ENCODE assay signal across 8 mouse cellular contexts in genomic region chr19:6278439-6279073, GRCm38 (mm10). TPM values are rescaled to one million over a fixed set of nuclear protein-coding genes. Genes with fewer than 3 reads are reported as not detected.
DNase-seq lines count a peak whose midpoint lies in the region; ATAC-seq and TF ChIP-seq lines count a peak whose summit lies in the region.

No protein-coding gene starts in this region.

- H3K4me3 ChIP-seq in hindbrain, embryonic 10.5 days: peak overlapping the region; percentile 94
- H3K4me3 ChIP-seq in lung, postnatal 0 days (ENCODE audit: low read depth, low read length): peak overlapping the region; percentile 88

- peaks cover 45% of the 10 kb centered on the region for H3K36me3 ChIP-seq in hindbrain, embryonic 10.5 days
- peaks cover 27% of the 10 kb centered on the region; the same call in 1 of the 2 replicates for H3K36me3 ChIP-seq in lung, postnatal 0 days (ENCODE audit: insufficient read depth, low read length)

- peak overlapping the region; percentile 83 for H3K9ac ChIP-seq in lung, postnatal 0 days (replicated peaks; ENCODE audit: low read depth)

- WGBS in hindbrain, embryonic 10.5 days: 46% methylated on average over 6 of the region's 6 CpGs
- 13% methylated on average over 6 of the region's 6 CpGs for WGBS in lung, postnatal 0 days

- no peaks in the 10 kb centered on the region for H3K27me3 ChIP-seq in hindbrain, embryonic 10.5 days (ENCODE audit: insufficient read depth, poor library complexity, severe bottlenecking)
- H3K27me3 ChIP-seq in lung, postnatal 0 days (replicated peaks; ENCODE audit: insufficient read depth, low read length): no peaks in the 10 kb centered on the region

- H3K4me1 ChIP-seq in hindbrain, embryonic 10.5 days (replicated peaks): peaks cover 56% of the 10 kb centered on the region
- peaks cover 26% of the 10 kb centered on the region; the same call in 1 of the 2 replicates for H3K4me1 ChIP-seq in lung, postnatal 0 days (ENCODE audit: insufficient read depth, low read depth, low read length)

- peak overlapping the region; percentile 92 for H3K27ac ChIP-seq in hindbrain, embryonic 10.5 days
- peak overlapping the region; percentile 94 for H3K27ac ChIP-seq in lung, postnatal 0 days (ENCODE audit: low read length)

- TF ChIP-seq CTCF in lung, postnatal 0 days (IDR thresholded peaks at IDR 0.05): peak; percentile 16; the same call in 1 of the 2 replicates

- no peak; the same call in 1 of the 2 replicates for ATAC-seq in lung, postnatal 0 days

- no peaks in the 10 kb centered on the region for H3K9me3 ChIP-seq in hindbrain, embryonic 10.5 days
- no peaks in the 10 kb centered on the region for H3K9me3 ChIP-seq in lung, postnatal 0 days (ENCODE audit: low read length)

- TF ChIP-seq EP300 in lung, postnatal 0 days (IDR thresholded peaks at IDR 0.05): no peak

- DNase-seq in cerebellum, adult 11-12 months: peak; percentile 58
- no peak for DNase-seq in cerebellum, adult 18-20 months
- DNase-seq in A20 (ENCODE audit: low read depth, low spot score): peak; percentile 53
- DNase-seq in hindbrain, embryonic 10.5 days (ENCODE audit: low spot score): no peak
- peak; percentile 64 for DNase-seq in lung, postnatal 0 days (ENCODE audit: low spot score)
- DNase-seq in urinary bladder, postnatal 14 days (ENCODE audit: low spot score): no peak
- DNase-seq in natural killer cell, adult 2 months (ENCODE audit: low spot score in 2 of 2): no peak
- DNase-seq in frontal cortex, adult 2 months (ENCODE audit: extremely low spot score in 1 of 2, low spot score in 1 of 2): no peak

- H3K4me2 ChIP-seq in lung, postnatal 0 days (replicated peaks; ENCODE audit: low read depth, low read length): peak overlapping the region; percentile 81

RNA-seq across cellular contexts. Expression of gene Ehd1, which starts 2.0 kb away (rescaled TPM):
- polyA plus RNA-seq in hindbrain, embryonic 10.5 days (2016; fragmentation: Nextera tagmentation; extraction: Ambion mirVana): 87.8 and 103 TPM in 2 replicates
- 115 and 119 TPM in 2 replicates for polyA plus RNA-seq in lung, postnatal 0 days (2015; fragmentation: Nextera tagmentation; extraction: Ambion mirVana)
- 48.4 and 49.3 TPM in 2 replicates for polyA plus RNA-seq in frontal cortex, adult 2 months (2012; rRNA removed)

RNA-seq across cellular contexts. Expression of gene Cdc42bpg, which starts 27.7 kb away (rescaled TPM):
- 0.29 and 0.37 TPM in 2 replicates for polyA plus RNA-seq in hindbrain, embryonic 10.5 days (2016; fragmentation: Nextera tagmentation; extraction: Ambion mirVana)
- 2.8 and 3.2 TPM in 2 replicates for polyA plus RNA-seq in lung, postnatal 0 days (2015; fragmentation: Nextera tagmentation; extraction: Ambion mirVana)
- 3.2 and 3.3 TPM in 2 replicates for polyA plus RNA-seq in frontal cortex, adult 2 months (2012; rRNA removed)

RNA-seq across cellular contexts. Expression of gene Atg2a, which starts 37.1 kb away (rescaled TPM):
- polyA plus RNA-seq in hindbrain, embryonic 10.5 days (2016; fragmentation: Nextera tagmentation; extraction: Ambion mirVana): 10.3 and 14.9 TPM in 2 replicates
- 5.1 and 5.9 TPM in 2 replicates for polyA plus RNA-seq in lung, postnatal 0 days (2015; fragmentation: Nextera tagmentation; extraction: Ambion mirVana)
- polyA plus RNA-seq in frontal cortex, adult 2 months (2012; rRNA removed): 29.3 and 31.2 TPM in 2 replicates

RNA-seq across cellular contexts. Expression of gene Ppp2r5b, which starts 42.9 kb away (rescaled TPM):
- 37.8 and 53.8 TPM in 2 replicates for polyA plus RNA-seq in hindbrain, embryonic 10.5 days (2016; fragmentation: Nextera tagmentation; extraction: Ambion mirVana)
- polyA plus RNA-seq in lung, postnatal 0 days (2015; fragmentation: Nextera tagmentation; extraction: Ambion mirVana): 20.2 and 21.6 TPM in 2 replicates
- polyA plus RNA-seq in frontal cortex, adult 2 months (2012; rRNA removed): 137 and 141 TPM in 2 replicates

RNA-seq across cellular contexts. Expression of gene Gpha2, which starts 52.4 kb away (rescaled TPM):
- 0.57 TPM in 1 of 2 replicates, not detected in the other for polyA plus RNA-seq in hindbrain, embryonic 10.5 days (2016; fragmentation: Nextera tagmentation; extraction: Ambion mirVana)
- polyA plus RNA-seq in lung, postnatal 0 days (2015; fragmentation: Nextera tagmentation; extraction: Ambion mirVana): 0.49 and 0.55 TPM in 2 replicates
- polyA plus RNA-seq in frontal cortex, adult 2 months (2012; rRNA removed): not detected in 2 replicates

Comparison
In these comparisons a context has a peak if more than half of its experiments do, and no peak if none do; other contexts are left out.
1. DNase-seq: peak in cerebellum, adult 11-12 months (single experiment), A20 (single experiment) and lung, postnatal 0 days (single experiment); none in cerebellum, adult 18-20 months (0 of 2), hindbrain, embryonic 10.5 days (single experiment), urinary bladder, postnatal 14 days (single experiment), natural killer cell, adult 2 months (0 of 2) and frontal cortex, adult 2 months (0 of 2).